Mouse (Mus musculus): ENCODE data around the gene Chrna10.

DNA sequence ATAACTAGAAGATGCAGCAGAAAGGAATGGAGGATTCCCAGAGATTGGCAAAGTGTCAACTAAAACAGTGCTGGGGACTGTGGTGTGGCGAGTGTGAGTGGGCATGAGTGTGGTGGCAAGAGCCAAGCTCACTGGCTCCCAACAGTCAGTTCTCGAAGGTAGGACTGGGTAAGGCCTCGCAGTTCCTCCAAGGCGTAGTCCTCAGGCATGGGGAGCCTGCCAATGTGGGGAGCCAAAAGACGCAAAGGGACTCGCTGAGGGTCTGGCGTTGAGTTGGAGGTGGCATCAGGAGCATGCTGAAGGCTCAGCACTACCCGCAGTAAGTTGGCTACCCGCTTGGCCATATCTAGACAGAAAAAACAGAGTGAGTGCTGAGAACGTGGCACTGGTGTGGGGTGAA lies 3.7 kb upstream of the Chrna10 start:
- TF ChIP-seq CTCF (IDR thresholded peaks at IDR 0.05; ENCODE audit: low read depth, low read length): no peak
- TF ChIP-seq TAL1 (conservative IDR thresholded peaks at IDR 0.05; ENCODE audit: low read depth, low read length): no peak
